Mouse (Mus musculus) limb, embryonic 12.5 days (tissue): ENCODE results near the gene Zfp536. TPM values are rescaled to one million over a fixed set of nuclear protein-coding genes. Genes with fewer than 3 reads are reported as not detected.

Experiments used
- ATAC-seq: fragments of 200-750 bp; cut with Nextera tagmentation; 2 replicates; pipeline ENCODE4 v1.8.0; 2017; ENCODE audit warnings: low read depth, moderate TSS enrichment; ENCODE audit not compliant: insufficient number of reproducible peaks, insufficient read depth, low FRiP score, low TSS enrichment
- H3K27ac ChIP-seq: fragments of 300-500 bp; sonication (generic); 2 replicates; pipeline ENCODE4 v1.5.1; 2016; ENCODE audit warnings: mild to moderate bottlenecking, moderate library complexity
- H3K27me3 ChIP-seq: fragments of 300-500 bp; sonication (generic); 2 replicates; pipeline ENCODE4 v1.6.1; 2016; ENCODE audit warnings: mild to moderate bottlenecking, moderate library complexity
- H3K36me3 ChIP-seq: fragments of 300-500 bp; sonication (generic); 2 replicates; pipeline ENCODE4 v1.6.1; 2016; ENCODE audit warnings: mild to moderate bottlenecking, moderate library complexity
- H3K4me1 ChIP-seq: fragments of 300-500 bp; sonication (generic); replicated peaks from 2 replicates; pipeline ENCODE4 v1.6.1; 2016
- H3K4me2 ChIP-seq: fragments of 300-500 bp; sonication (generic); 2 replicates; pipeline ENCODE4 v1.6.1; 2016; ENCODE audit warnings: mild to moderate bottlenecking, moderate library complexity
- H3K4me3 ChIP-seq: fragments of 300-500 bp; sonication (generic); replicated peaks from 2 replicates; pipeline ENCODE4 v1.5.1; 2016; ENCODE audit warnings: mild to moderate bottlenecking
- H3K9ac ChIP-seq: fragments of 300-500 bp; sonication (generic); replicated peaks from 2 replicates; pipeline ENCODE4 v1.6.1; 2016; ENCODE audit warnings: mild to moderate bottlenecking, moderate library complexity
- H3K9me3 ChIP-seq: fragments of 300-500 bp; sonication (generic); 2 replicates; pipeline ENCODE4 v1.6.1; 2016; ENCODE audit warnings: mild to moderate bottlenecking, moderate library complexity
- WGBS: fragments of 180-500 bp; shearing (Covaris S2); methylation state at CpG from one replicate; pipeline ENCODE4 v1.1.7; 2016; 5-methylcytosine and 5-hydroxymethylcytosine counted together
- polyA plus RNA-seq: library from polyadenylated mRNA; unstranded; fragments of >200 nt; fragmentation: Nextera tagmentation; extraction: Ambion mirVana; gene quantifications from 2 replicates; pipeline ENCODE4 v1.2.1, GENCODE M21; 2016

Gene Zfp536
- polyA plus RNA-seq, 1 experiment from 2014 or later = 8.1 TPM

GRCm38 (mm10) chr7:37496491-37496890, 276.9 kb downstream of the Zfp536 start:
- Histone ChIP-seq H3K4me2 (no peak overlapping the region), H3K4me1 (no peaks in the 10 kb centered on the region), H3K4me3 (no peak overlapping the region), H3K27me3 (no peaks in the 10 kb centered on the region; the same call in 1 of the 2 replicates), H3K36me3 (no peaks in the 10 kb centered on the region), H3K9ac (no peak overlapping the region), H3K9me3 (no peaks in the 10 kb centered on the region), H3K27ac (no peak overlapping the region)
- ATAC-seq = no peak
- WGBS = 86% methylated on average over 9 of the region's 9 CpGs

DNA sequence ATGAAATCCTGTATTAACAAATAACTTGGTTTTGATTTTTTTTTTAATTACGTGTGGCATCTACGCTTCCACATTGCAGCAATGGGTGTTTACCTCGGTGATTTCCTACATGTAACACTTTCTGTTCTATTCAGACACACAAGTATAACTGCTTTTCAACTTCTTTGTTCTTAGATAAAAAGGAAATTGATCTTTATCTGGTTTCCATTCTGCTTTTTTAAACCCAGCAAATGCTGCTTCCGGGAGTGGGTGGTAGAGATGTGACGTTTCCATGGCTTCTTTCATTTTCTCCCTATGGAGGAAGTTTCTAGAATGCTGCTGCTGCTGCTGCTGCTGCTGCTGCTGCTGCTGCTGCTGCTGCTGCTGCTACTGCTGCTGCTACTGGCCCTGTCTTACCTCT, 283.1 kb downstream of the Zfp536 start:
- H3K27me3 ChIP-seq = peaks cover 7% of the 10 kb centered on the region
- no peaks in the 10 kb centered on the region for H3K36me3 ChIP-seq

DNA sequence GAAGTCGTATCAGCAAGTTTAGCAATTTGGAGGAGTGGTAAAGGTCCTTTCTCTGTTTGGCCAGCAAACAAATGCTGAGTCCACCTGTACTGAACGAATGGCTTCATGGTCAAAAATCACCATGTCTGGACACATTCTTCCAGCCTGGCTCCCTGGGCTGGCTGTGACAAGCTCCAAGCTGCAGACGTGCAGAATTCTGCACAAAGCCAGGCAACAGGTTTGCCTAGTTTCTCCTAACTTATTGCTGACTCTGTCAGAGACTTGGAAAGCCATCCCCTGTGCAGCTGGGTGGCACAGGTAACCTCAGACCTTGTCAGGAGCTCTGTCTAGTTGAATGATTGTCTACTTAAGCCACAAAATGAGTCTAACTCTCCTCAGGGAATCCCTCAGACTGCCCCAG, 288.5 kb downstream of the Zfp536 start:
- 63% methylated on average over 3 of the region's 3 CpGs for WGBS
- ATAC-seq = no peak
- Histone ChIP-seq H3K9me3 (no peaks in the 10 kb centered on the region), H3K36me3 (no peaks in the 10 kb centered on the region), H3K4me3 (no peak overlapping the region), H3K4me1 (peaks cover 4% of the 10 kb centered on the region; the same call in 1 of the 2 replicates), H3K27me3 (peaks cover 11% of the 10 kb centered on the region), H3K27ac (no peak overlapping the region), H3K9ac (no peak overlapping the region), H3K4me2 (no peak overlapping the region)

More for the DNA sequence above, 283.1 kb downstream of the Zfp536 start:
- H3K27ac ChIP-seq = no peak overlapping the region
- no peak overlapping the region for H3K4me2 ChIP-seq
- peaks cover 4% of the 10 kb centered on the region; the same call in 1 of the 2 replicates for H3K4me1 ChIP-seq
- H3K9ac ChIP-seq = no peak overlapping the region
- H3K4me3 ChIP-seq = no peak overlapping the region
- 77% methylated on average over 5 of the region's 5 CpGs for whole genome bisulfite sequencing
- no peak for ATAC-seq
- H3K9me3 ChIP-seq = no peaks in the 10 kb centered on the region

DNA sequence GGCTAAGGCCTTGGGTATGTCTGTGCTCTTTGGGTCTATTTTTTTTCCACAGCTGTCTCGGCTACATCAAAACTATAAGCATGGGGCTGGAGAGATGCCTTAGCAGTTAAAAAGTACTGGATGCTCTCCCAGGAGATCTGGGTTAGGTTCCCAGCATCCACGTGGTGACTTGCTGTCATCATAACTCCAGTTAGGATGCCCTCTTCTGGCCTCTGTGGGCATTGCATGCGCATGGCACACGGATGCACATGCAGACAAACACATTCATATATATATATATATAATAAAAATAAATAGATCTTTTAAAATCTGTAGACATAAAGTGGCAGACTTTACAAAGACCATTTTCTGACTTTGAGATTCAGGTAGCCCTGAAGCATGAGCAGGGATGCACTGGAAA, 290.9 kb downstream of the Zfp536 start:
- H3K9ac ChIP-seq = no peak overlapping the region
- H3K4me2 ChIP-seq = no peak overlapping the region
- H3K36me3 ChIP-seq = no peaks in the 10 kb centered on the region
- no peak overlapping the region for H3K27ac ChIP-seq
- 72% methylated on average over 4 of the region's 4 CpGs for WGBS
- H3K27me3 ChIP-seq = peaks cover 14% of the 10 kb centered on the region
- ATAC-seq = no peak
- H3K4me3 ChIP-seq = no peak overlapping the region
- H3K9me3 ChIP-seq = no peaks in the 10 kb centered on the region
- H3K4me1 ChIP-seq = no peaks in the 10 kb centered on the region

- Histone ChIP-seq H3K9ac (no peak overlapping the region), H3K4me3 (no peak overlapping the region), H3K4me2 (no peak overlapping the region), H3K9me3 (no peaks in the 10 kb centered on the region), H3K36me3 (no peaks in the 10 kb centered on the region), H3K27me3 (0 out of 2 replicates have a peak, but pooled peaks cover 7% of the 10 kb centered on the region), H3K27ac (no peak overlapping the region), H3K4me1 (no peaks in the 10 kb centered on the region)
- no peak for ATAC-seq
- WGBS = 82% methylated on average over 6 of the region's 6 CpGs
Observed at GRCm38 (mm10) chr7:37481165-37481564, 292.3 kb downstream of the Zfp536 start.

GRCm38 (mm10) chr7:37477309-37477708, 296.1 kb downstream of the Zfp536 start:
- Histone ChIP-seq H3K4me2 (no peak overlapping the region), H3K4me1 (peaks cover 6% of the 10 kb centered on the region), H3K36me3 (no peaks in the 10 kb centered on the region), H3K27me3 (0 out of 2 replicates have a peak, but pooled peaks cover 4% of the 10 kb centered on the region), H3K9ac (no peak overlapping the region), H3K27ac (no peak overlapping the region), H3K9me3 (no peaks in the 10 kb centered on the region), H3K4me3 (no peak overlapping the region)
- ATAC-seq = no peak
- 90% methylated on average over 5 of the region's 5 CpGs for WGBS

DNA sequence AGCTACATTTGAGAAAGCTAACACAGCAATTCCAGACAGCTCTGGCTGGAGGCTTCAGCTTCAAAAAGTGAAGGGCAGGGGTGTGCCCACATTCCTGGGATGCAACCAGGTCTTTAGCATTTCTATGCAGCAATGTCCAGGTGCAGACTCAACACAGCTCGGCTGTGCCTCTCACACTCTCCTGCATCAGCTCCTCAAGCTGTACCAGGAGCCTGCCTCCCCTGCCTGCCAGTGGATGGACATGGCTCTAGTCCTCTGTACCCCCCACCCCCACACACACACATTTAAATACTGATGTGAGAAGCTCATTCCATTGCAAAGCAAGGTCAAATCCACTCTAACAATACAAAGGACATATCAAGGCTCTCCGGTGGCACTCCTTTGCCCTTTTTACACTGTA, 298.0 kb downstream of the Zfp536 start:
- Histone ChIP-seq H3K9me3 (no peaks in the 10 kb centered on the region), H3K4me3 (no peak overlapping the region), H3K27ac (no peak overlapping the region), H3K27me3 (0 out of 2 replicates have a peak, but pooled peaks cover 4% of the 10 kb centered on the region), H3K4me2 (no peak overlapping the region), H3K36me3 (no peaks in the 10 kb centered on the region), H3K4me1 (peaks cover 10% of the 10 kb centered on the region), H3K9ac (no peak overlapping the region)
- ATAC-seq = no peak
- 81% methylated on average over 2 of the region's 2 CpGs for WGBS

- Histone ChIP-seq H3K9me3 (no peaks in the 10 kb centered on the region), H3K27ac (no peak overlapping the region), H3K27me3 (peaks cover 3% of the 10 kb centered on the region; the same call in 1 of the 2 replicates), H3K4me1 (peaks cover 12% of the 10 kb centered on the region), H3K4me3 (no peak overlapping the region), H3K9ac (no peak overlapping the region), H3K4me2 (no peak overlapping the region), H3K36me3 (no peaks in the 10 kb centered on the region)
- WGBS = 63% methylated on average over 8 of the region's 8 CpGs
- ATAC-seq = no peak
Observed at GRCm38 (mm10) chr7:37474284-37474683, 299.2 kb downstream of the Zfp536 start.

- WGBS = 67% methylated on average over 24 of the region's 24 CpGs
- no peaks in the 10 kb centered on the region for H3K36me3 ChIP-seq
- H3K9ac ChIP-seq = no peak overlapping the region
- H3K4me1 ChIP-seq = peaks cover 12% of the 10 kb centered on the region
- H3K27me3 ChIP-seq = peaks cover 6% of the 10 kb centered on the region; the same call in 1 of the 2 replicates
- no peak overlapping the region for H3K4me2 ChIP-seq
- H3K4me3 ChIP-seq = no peak overlapping the region
- H3K9me3 ChIP-seq = no peaks in the 10 kb centered on the region
- no peak for ATAC-seq
- H3K27ac ChIP-seq = no peak overlapping the region
Observed at GRCm38 (mm10) chr7:37473311-37474084, 299.9 kb downstream of the Zfp536 start.

DNA sequence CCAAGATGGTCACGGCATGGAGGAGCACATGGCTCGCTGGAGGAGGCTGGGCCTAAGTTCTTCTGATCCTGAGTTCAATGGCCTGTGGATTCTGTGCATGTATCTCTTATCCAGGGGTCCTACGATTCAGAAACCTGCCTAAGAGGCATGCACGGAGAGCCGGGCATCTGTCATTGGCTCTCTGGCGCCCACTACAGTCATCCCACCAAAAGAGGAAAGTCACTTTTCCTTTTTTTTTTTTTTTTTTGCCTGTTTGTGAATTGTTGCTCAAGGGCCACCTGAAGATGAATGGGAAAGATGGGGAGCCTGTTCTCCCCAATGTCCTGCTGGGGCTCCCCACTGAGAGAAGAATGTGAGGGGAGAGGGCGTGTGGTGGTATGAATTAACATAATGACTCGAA, 301.7 kb downstream of the Zfp536 start:
- H3K36me3 ChIP-seq = no peaks in the 10 kb centered on the region
- no peak overlapping the region for H3K27ac ChIP-seq
- H3K9ac ChIP-seq = no peak overlapping the region
- H3K9me3 ChIP-seq = no peaks in the 10 kb centered on the region
- no peak overlapping the region for H3K4me3 ChIP-seq
- H3K4me1 ChIP-seq = peaks cover 15% of the 10 kb centered on the region
- peaks cover 13% of the 10 kb centered on the region for H3K27me3 ChIP-seq
- 47% methylated on average over 8 of the region's 8 CpGs for WGBS
- H3K4me2 ChIP-seq = no peak overlapping the region
- ATAC-seq = no peak

DNA sequence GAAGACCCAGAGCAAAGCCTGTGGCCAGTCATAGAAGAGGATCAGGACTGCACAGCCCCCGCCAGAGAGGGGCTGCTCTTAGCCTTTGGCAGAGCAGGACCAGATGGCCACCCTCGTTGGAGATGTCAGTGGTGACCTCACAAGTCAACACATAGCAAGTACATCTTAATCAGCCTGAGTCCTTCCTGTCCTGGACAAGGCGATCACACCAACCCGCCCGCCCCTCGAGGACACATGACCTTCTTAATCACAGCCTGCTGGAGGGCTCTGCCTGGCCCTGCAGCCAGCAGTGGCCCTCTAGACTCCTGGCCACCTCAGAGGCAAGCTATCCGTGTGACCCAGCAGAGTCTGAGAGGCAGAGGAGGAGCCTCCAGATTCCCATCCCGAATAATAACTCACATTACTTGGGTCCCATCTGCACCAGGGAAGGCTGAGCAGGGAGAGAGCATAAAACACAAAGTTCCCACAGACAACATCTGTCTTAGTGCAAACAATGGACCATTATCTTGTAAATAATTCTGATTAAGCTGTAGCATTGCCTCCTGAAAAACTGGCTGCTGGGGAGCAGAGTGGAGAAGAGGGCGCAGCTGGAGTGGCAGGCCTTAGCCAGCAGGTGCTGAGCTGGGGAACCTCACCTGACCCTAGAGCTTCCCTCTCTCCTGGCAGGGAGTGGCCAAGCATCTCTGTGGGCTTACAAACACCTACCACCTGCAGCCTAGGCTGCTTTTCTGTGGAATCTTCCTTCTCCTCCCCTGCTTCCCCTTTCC, 306.8 kb downstream of the Zfp536 start:
- WGBS = 24% methylated on average over 9 of the region's 9 CpGs
- H3K27me3 ChIP-seq = peaks cover 48% of the 10 kb centered on the region
- no peak overlapping the region for H3K9ac ChIP-seq
- no peak overlapping the region for H3K27ac ChIP-seq
- H3K36me3 ChIP-seq = no peaks in the 10 kb centered on the region
- no peak overlapping the region for H3K4me3 ChIP-seq
- H3K4me2 ChIP-seq = no peak overlapping the region
- peaks cover 34% of the 10 kb centered on the region for H3K4me1 ChIP-seq
- ATAC-seq = no peak
- no peaks in the 10 kb centered on the region for H3K9me3 ChIP-seq
